Mouse (Mus musculus): ENCODE measurements around the gene Troap. TPM values are rescaled to one million over a fixed set of nuclear protein-coding genes. Genes with fewer than 3 reads are reported as not detected.
"Not testable (repeated sequence)": the region's sequence is repeated elsewhere in the genome, so short reads cannot be mapped to it uniquely, and the experiment has no call there.

The Troap gene
- polyA plus RNA-seq, 1 experiment: 0.62 TPM

- no peak for DNase-seq (ENCODE audit: extremely low spot score in 1 of 2, low spot score in 1 of 2)
Observed at GRCm38 (mm10) chr15:99039996-99040919, 34.1 kb upstream of the Troap start.

GRCm38 (mm10) chr15:99040920-99041856, 33.2 kb upstream of the Troap start:
- no peak for DNase-seq (ENCODE audit: extremely low spot score in 1 of 2, low spot score in 1 of 2)

GRCm38 (mm10) chr15:99042334-99042733, 32.0 kb upstream of the Troap start:
- no peak for DNase-seq (ENCODE audit: extremely low spot score in 1 of 2, low spot score in 1 of 2)

- DNase-seq (ENCODE audit: extremely low spot score in 1 of 2, low spot score in 1 of 2): no peak
Observed at GRCm38 (mm10) chr15:99044854-99045253, 29.5 kb upstream of the Troap start.

- DNase-seq (ENCODE audit: extremely low spot score in 1 of 2, low spot score in 1 of 2): not testable (repeated sequence)
Observed at GRCm38 (mm10) chr15:99045734-99046133, 28.6 kb upstream of the Troap start.

- peak in 1 of 2 experiments; percentile 82 for DNase-seq (ENCODE audit: extremely low spot score in 1 of 2, low spot score in 1 of 2)
Observed at GRCm38 (mm10) chr15:99049473-99050253, 24.7 kb upstream of the Troap start.

- no peak for DNase-seq (ENCODE audit: extremely low spot score in 1 of 2, low spot score in 1 of 2)
Observed at GRCm38 (mm10) chr15:99053373-99053772, 21.0 kb upstream of the Troap start.

- no peak for DNase-seq (ENCODE audit: extremely low spot score in 1 of 2, low spot score in 1 of 2)
Observed at GRCm38 (mm10) chr15:99055040-99055439, 19.3 kb upstream of the Troap start, which contains the start of gene Prph. Prph (plus strand) TSS chr15:99055174.

- DNase-seq (ENCODE audit: extremely low spot score in 1 of 2, low spot score in 1 of 2): peak in 1 of 2 experiments; percentile 37
Observed at GRCm38 (mm10) chr15:99055511-99055961, 18.8 kb upstream of the Troap start.

- DNase-seq (ENCODE audit: extremely low spot score in 1 of 2, low spot score in 1 of 2): no peak
Observed at GRCm38 (mm10) chr15:99056332-99056731, 18.0 kb upstream of the Troap start.

- no peak for DNase-seq (ENCODE audit: extremely low spot score in 1 of 2, low spot score in 1 of 2)
Observed at GRCm38 (mm10) chr15:99065557-99066165, 8.7 kb upstream of the Troap start.

- no peak for DNase-seq (ENCODE audit: extremely low spot score in 1 of 2, low spot score in 1 of 2)
Observed at GRCm38 (mm10) chr15:99071988-99072387, 2.4 kb upstream of the Troap start.

GRCm38 (mm10) chr15:99074600-99075333, 392 bp downstream of the Troap start:
- DNase-seq (ENCODE audit: extremely low spot score in 1 of 2, low spot score in 1 of 2): peak; percentile 95 to 99

GRCm38 (mm10) chr15:99076011-99076410, 1.6 kb downstream of the Troap start:
- not testable (repeated sequence) for DNase-seq (ENCODE audit: extremely low spot score in 1 of 2, low spot score in 1 of 2)

GRCm38 (mm10) chr15:99078181-99078910, 4.0 kb downstream of the Troap start:
- DNase-seq (ENCODE audit: extremely low spot score in 1 of 2, low spot score in 1 of 2): no peak

- no peak for DNase-seq (ENCODE audit: extremely low spot score in 1 of 2, low spot score in 1 of 2)
Observed at GRCm38 (mm10) chr15:99079804-99080203, 5.4 kb downstream of the Troap start.

- DNase-seq (ENCODE audit: extremely low spot score in 1 of 2, low spot score in 1 of 2): no peak
Observed at GRCm38 (mm10) chr15:99082322-99082721, 7.9 kb downstream of the Troap start.

- no peak for DNase-seq (ENCODE audit: extremely low spot score in 1 of 2, low spot score in 1 of 2)
Observed at GRCm38 (mm10) chr15:99082840-99083239, 8.5 kb downstream of the Troap start.

Data from frontal cortex, adult 2 months (tissue).